8 mouse cellular contexts compared by ENCODE assay signal in genomic region chr16:17069511-17070443, GRCm38 (mm10). TPM values are rescaled to one million over a fixed set of nuclear protein-coding genes. Genes with fewer than 3 reads are reported as not detected.
DNase-seq lines count a peak whose midpoint lies in the region; ATAC-seq and TF ChIP-seq lines count a peak whose summit lies in the region.

Gene Ypel1 (plus strand): TSS chr16:17069696.

- peak; percentile 92 for ATAC-seq in cerebellum, adult (ENCODE audit: insufficient number of reproducible peaks, low FRiP score, low TSS enrichment)
- ATAC-seq in forebrain, embryonic 14.5 days: peak; percentile 96
- ATAC-seq in lung, embryonic 14.5 days (ENCODE audit: insufficient read depth): peak; percentile 94

- H3K9me3 ChIP-seq in forebrain, embryonic 14.5 days (replicated peaks; ENCODE audit: control insufficient read depth, low read length): no peaks in the 10 kb centered on the region
- no peaks in the 10 kb centered on the region for H3K9me3 ChIP-seq in lung, embryonic 14.5 days (ENCODE audit: low read depth, low read length)

- H3K9ac ChIP-seq in forebrain, embryonic 14.5 days (ENCODE audit: low read length): peak within 1 kb of the TSS; percentile 93
- H3K9ac ChIP-seq in lung, embryonic 14.5 days: peak within 1 kb of the TSS; percentile 87

- peak; percentile 41; the same call in 1 of the 2 replicates for TF ChIP-seq CTCF in lung, embryonic 14.5 days (IDR thresholded peaks at IDR 0.05; ENCODE audit: low read depth)
- no peak for TF ChIP-seq CTCF in olfactory bulb, adult 2 months (IDR thresholded peaks at IDR 0.05; ENCODE audit: insufficient read depth, low read depth, low read length)

- TF ChIP-seq POLR2A in olfactory bulb, adult 2 months (IDR thresholded peaks at IDR 0.05; ENCODE audit: insufficient read depth, low read depth, low read length): peak; percentile 54

- peaks cover 14% of the 10 kb centered on the region for H3K36me3 ChIP-seq in forebrain, embryonic 14.5 days (ENCODE audit: control insufficient read depth, insufficient read depth, low read length)
- peaks cover 3% of the 10 kb centered on the region; the same call in 1 of the 2 replicates for H3K36me3 ChIP-seq in lung, embryonic 14.5 days (ENCODE audit: insufficient read depth)

- WGBS in forebrain, embryonic 14.5 days: under 1% methylated on average over 68 of the region's 76 CpGs
- WGBS in lung, embryonic 14.5 days: under 1% methylated on average over 76 of the region's 76 CpGs
- WGBS in olfactory bulb, adult 2 months: under 1% methylated on average over 76 of the region's 76 CpGs

- no peaks in the 10 kb centered on the region for H3K27me3 ChIP-seq in forebrain, embryonic 14.5 days (replicated peaks; ENCODE audit: control insufficient read depth, insufficient read depth, low read length)
- H3K27me3 ChIP-seq in lung, embryonic 14.5 days (ENCODE audit: insufficient read depth, low read length): no peaks in the 10 kb centered on the region

- H3K27ac ChIP-seq in forebrain, embryonic 14.5 days (ENCODE audit: low read depth, low read length): peak within 1 kb of the TSS; percentile 93
- H3K27ac ChIP-seq in lung, embryonic 14.5 days (ENCODE audit: low read depth): peak within 1 kb of the TSS; percentile 81
- H3K27ac ChIP-seq in olfactory bulb, adult 2 months (ENCODE audit: insufficient read depth, low read depth, low read length): peak within 1 kb of the TSS; percentile 38

- intact Hi-C loops in heart, postnatal 25 days (cut with DNase I): no loop called here

- peak within 1 kb of the TSS; percentile 72 for H3K4me2 ChIP-seq in forebrain, embryonic 14.5 days (ENCODE audit: low read length)
- H3K4me2 ChIP-seq in lung, embryonic 14.5 days: peak within 1 kb of the TSS; percentile 65

- H3K4me1 ChIP-seq in forebrain, embryonic 14.5 days (ENCODE audit: control insufficient read depth, insufficient read depth, low read length): peaks cover 10% of the 10 kb centered on the region
- no peaks in the 10 kb centered on the region; the same call in 1 of the 2 replicates for H3K4me1 ChIP-seq in lung, embryonic 14.5 days (ENCODE audit: insufficient read depth)
- H3K4me1 ChIP-seq in olfactory bulb, adult 2 months (ENCODE audit: control insufficient read depth, insufficient read depth, low read length): peaks cover 3% of the 10 kb centered on the region; the same call in 1 of the 2 replicates

- H3K4me3 ChIP-seq in forebrain, embryonic 14.5 days (ENCODE audit: low read depth, low read length): peak within 1 kb of the TSS; percentile 86
- H3K4me3 ChIP-seq in lung, embryonic 14.5 days (ENCODE audit: low read depth, low read length): peak within 1 kb of the TSS; percentile 77
- peak within 1 kb of the TSS; percentile 93 for H3K4me3 ChIP-seq in olfactory bulb, adult 2 months (ENCODE audit: insufficient read depth, low read depth, low read length)

- peak; percentile 79 for DNase-seq in ES-CJ7 (ENCODE audit: low read depth, low spot score)
- peak; percentile 90 for DNase-seq in forebrain, embryonic 14.5 days (ENCODE audit: low spot score)
- DNase-seq in heart, postnatal 25 days (ENCODE audit: low spot score): peak; percentile 76
- DNase-seq in layer of hippocampus, adult 18-20 months (ENCODE audit: low spot score in 2 of 2): peak; percentile 82 to 89
- peak; percentile 89 for DNase-seq in lung, embryonic 14.5 days
- DNase-seq in thymus, adult 18-20 months: peak; percentile 63 to 65

RNA-seq across cellular contexts. Expression of gene Ypel1, which starts in this region (rescaled TPM):
- polyA plus RNA-seq in forebrain, embryonic 14.5 days (2014; fragmentation: Nextera tagmentation; extraction: Ambion mirVana): 180 and 195 TPM in 2 replicates
- total RNA-seq in heart, postnatal 25 days (2021): 1 to 10 TPM; 1.5 to 1.8 TPM
- total RNA-seq in layer of hippocampus, adult 18-20 months (2021): 10 to 100 TPM; 35.7 to 36.5 TPM
- 31.1 and 36.2 TPM in 2 replicates for polyA plus RNA-seq in lung, embryonic 14.5 days (2014; fragmentation: Nextera tagmentation; extraction: Ambion mirVana)
- not detected in 2 replicates for polyA plus RNA-seq in olfactory bulb, adult 2 months (2012; ENCODE audit: insufficient read depth, insufficient read length, low replicate concordance, missing spikeins)

Comparison
In these comparisons a context has a peak if more than half of its experiments do, and no peak if none do; other contexts are left out.
1. Peak in every context shown above with its lines: DNase-seq, ATAC-seq, H3K4me3 ChIP-seq and H3K27ac ChIP-seq.
2. RNA of gene Ypel1 (total RNA-seq): 35.7 to 36.5 TPM in layer of hippocampus, adult 18-20 months; 1.5 to 1.8 TPM in heart, postnatal 25 days; every median in the first group is over 10 times any median in the second.
3. RNA of gene Ypel1 (polyA plus RNA-seq): 180 to 195 TPM in forebrain, embryonic 14.5 days and 31.1 to 36.2 TPM in lung, embryonic 14.5 days; not detected in olfactory bulb, adult 2 months; every median in the first group is over 10 times any median in the second.
4. H3K27ac ChIP-seq: peak in every context shown above with its lines; median percentile 93 in forebrain, embryonic 14.5 days; 81 in lung, embryonic 14.5 days; 38 in olfactory bulb, adult 2 months.